Mouse (Mus musculus): ENCODE results near the gene Zfp462. TPM values are rescaled to one million over a fixed set of nuclear protein-coding genes. Genes with fewer than 3 reads are reported as not detected.

The Zfp462 gene
- total RNA-seq, 2 experiments from 2014 or later, result 20.9 to 27.4 TPM

- no peak; the same call in 1 of the 2 replicates for TF ChIP-seq CTCF (IDR thresholded peaks at IDR 0.05)
- peak; percentile 26 for DNase-seq
- Histone ChIP-seq H3K27ac (no peak overlapping the region), H3K4me3 (no peak overlapping the region)
- intact Hi-C loops (cut with DNase I), result no loop called here
Measured at GRCm38 (mm10) chr4:55121952-55122351, 177.1 kb downstream of the Zfp462 start.

GRCm38 (mm10) chr4:55124126-55124525 is 179.3 kb downstream of the Zfp462 start:
- no peak for TF ChIP-seq CTCF (IDR thresholded peaks at IDR 0.05)
- intact Hi-C loops (cut with DNase I), result no loop called here
- no peak overlapping the region for H3K4me3 ChIP-seq
- no peak for DNase-seq
- H3K27ac ChIP-seq, result no peak overlapping the region

- Histone ChIP-seq H3K4me3 (peak overlapping the region; percentile 54), H3K27ac (peak overlapping the region; percentile 20)
- DNase-seq, result peak; percentile 31
- no peak for TF ChIP-seq CTCF (IDR thresholded peaks at IDR 0.05)
- intact Hi-C loops (cut with DNase I), result no loop called here
Measured at GRCm38 (mm10) chr4:55125048-55125737, 180.3 kb downstream of the Zfp462 start.

- intact Hi-C loops (cut with DNase I), result no loop called here
- H3K27ac ChIP-seq, result peak overlapping the region; percentile 20; the same call in 1 of the 2 replicates
- TF ChIP-seq CTCF (IDR thresholded peaks at IDR 0.05), result no peak
- peak overlapping the region; percentile 54 for H3K4me3 ChIP-seq
- DNase-seq, result no peak
Measured at GRCm38 (mm10) chr4:55125738-55126054, 180.8 kb downstream of the Zfp462 start.

- intact Hi-C loops (cut with DNase I), result no loop called here
- no peak for DNase-seq
- Histone ChIP-seq H3K4me3 (no peak overlapping the region), H3K27ac (no peak overlapping the region)
- no peak for TF ChIP-seq CTCF (IDR thresholded peaks at IDR 0.05)
Measured at GRCm38 (mm10) chr4:55127228-55127901, 182.5 kb downstream of the Zfp462 start.

GRCm38 (mm10) chr4:55128088-55128835 is 183.4 kb downstream of the Zfp462 start:
- intact Hi-C loops (cut with DNase I), result no loop called here
- TF ChIP-seq CTCF (IDR thresholded peaks at IDR 0.05), result no peak
- no peak overlapping the region for H3K4me3 ChIP-seq
- no peak for DNase-seq
- no peak overlapping the region for H3K27ac ChIP-seq

Data from gastrocnemius, adult 2 months (tissue).